Mouse (Mus musculus): ENCODE results near the gene Slc25a19.

DNA sequence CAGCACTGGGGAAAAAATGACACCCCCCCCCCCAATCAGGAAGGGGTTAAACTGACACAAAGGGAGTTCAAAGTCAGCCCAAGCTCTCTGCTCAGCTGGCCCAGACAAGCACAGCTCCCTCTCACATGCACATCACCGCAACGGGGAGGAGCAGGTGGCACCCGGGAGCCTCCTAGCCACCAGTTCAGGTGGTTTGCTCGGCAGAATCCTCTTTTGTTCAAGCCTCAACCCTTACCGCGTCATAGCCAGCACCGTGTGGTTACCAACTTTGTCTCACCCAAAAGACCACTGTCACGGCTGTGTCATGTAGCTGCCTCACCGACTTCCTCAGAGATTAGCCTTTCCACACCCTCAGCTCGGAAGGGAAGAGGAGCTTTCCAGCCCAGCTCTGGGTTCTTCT lies 15.2 kb upstream of the Slc25a19 start:
- TF ChIP-seq GATA1 (IDR thresholded peaks at IDR 0.05; ENCODE audit: borderline replicate concordance, low read length) (no peak), FLI1 (IDR thresholded peaks at IDR 0.05; ENCODE audit: low read length) (no peak)
